Mouse (Mus musculus) G1E (cell line): ENCODE measurements around the gene Pdxp.

ENCODE experiments used
- CTCF ChIP-seq: IDR thresholded peaks from 2 replicates; pipeline ENCODE4 v1.5.1; 2012; ENCODE audit warnings: low read depth, low read length, inconsistent platforms, mixed read lengths
- GATA1 ChIP-seq: IDR thresholded peaks from 2 replicates; pipeline ENCODE4 v1.6.1; 2012; ENCODE audit warnings: borderline replicate concordance, low read length, inconsistent platforms, mixed read lengths
- GATA2 ChIP-seq: IDR thresholded peaks from 2 replicates; pipeline ENCODE4 v1.6.1; 2012; ENCODE audit warnings: low read depth, low read length, inconsistent platforms, borderline replicate concordance
- POLR2AphosphoS5 ChIP-seq: IDR thresholded peaks from 2 replicates; pipeline ENCODE4 v1.6.1; 2012; ENCODE audit warnings: low read depth, low read length, inconsistent platforms; ENCODE audit not compliant: insufficient replicate concordance

DNA sequence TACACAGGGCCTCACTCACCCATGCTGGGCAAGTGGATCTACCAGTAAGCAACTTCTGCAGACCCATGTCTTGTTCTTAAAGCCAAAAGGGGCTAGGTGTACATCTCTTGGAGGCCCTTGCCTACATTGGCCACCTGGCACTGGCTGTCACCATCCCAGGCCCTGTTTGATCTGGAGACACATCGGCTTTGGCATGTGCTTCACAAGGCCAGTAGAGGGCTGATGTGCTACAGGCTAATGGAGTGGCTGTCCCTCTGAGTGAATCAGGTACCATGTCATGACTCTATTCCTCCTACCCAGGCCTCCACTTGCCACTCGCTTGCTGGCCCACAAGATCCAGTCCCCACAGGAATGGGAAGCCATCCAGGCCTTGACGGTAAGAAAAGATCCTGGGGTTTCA lies 31.9 kb upstream of the Pdxp start:
- TF ChIP-seq GATA1 (no peak), GATA2 (no peak), CTCF (no peak), POLR2AphosphoS5 (no peak)
